Mouse (Mus musculus): ENCODE data around the gene Pum1. TPM values are rescaled to one million over a fixed set of nuclear protein-coding genes. Genes with fewer than 3 reads are reported as not detected.

The Pum1 gene
- polyA plus RNA-seq, 1 experiment from 2014 or later: 31.7 TPM

- Histone ChIP-seq H3K9ac (no peak overlapping the region), H3K4me2 (no peak overlapping the region), H3K9me3 (replicated peaks) (no peaks in the 10 kb centered on the region), H3K4me1 (replicated peaks) (no peaks in the 10 kb centered on the region), H3K4me3 (replicated peaks) (no peak overlapping the region), H3K27me3 (no peaks in the 10 kb centered on the region), H3K27ac (replicated peaks) (no peak overlapping the region), H3K36me3 (replicated peaks) (no peaks in the 10 kb centered on the region)
- no peak for ATAC-seq (ENCODE audit: insufficient read depth)
- 61% methylated on average over 8 of the region's 8 CpGs for WGBS (ENCODE audit: insufficient replicate concordance)
Measured at GRCm38 (mm10) chr4:130815860-130816259, 152.7 kb downstream of the Pum1 start.

GRCm38 (mm10) chr4:130819806-130820205 lies 156.7 kb downstream of the Pum1 start:
- Histone ChIP-seq H3K4me3 (replicated peaks) (no peak overlapping the region), H3K4me1 (replicated peaks) (no peaks in the 10 kb centered on the region), H3K36me3 (replicated peaks) (no peaks in the 10 kb centered on the region), H3K9ac (no peak overlapping the region), H3K27ac (replicated peaks) (no peak overlapping the region), H3K4me2 (no peak overlapping the region), H3K27me3 (no peaks in the 10 kb centered on the region), H3K9me3 (replicated peaks) (no peaks in the 10 kb centered on the region)
- no peak for ATAC-seq (ENCODE audit: insufficient read depth)
- 58% methylated on average over 3 of the region's 3 CpGs for WGBS (ENCODE audit: insufficient replicate concordance)

- Histone ChIP-seq H3K27me3 (no peaks in the 10 kb centered on the region), H3K27ac (replicated peaks) (no peak overlapping the region), H3K4me3 (replicated peaks) (no peak overlapping the region), H3K9ac (no peak overlapping the region), H3K9me3 (replicated peaks) (no peaks in the 10 kb centered on the region), H3K4me1 (replicated peaks) (no peaks in the 10 kb centered on the region), H3K36me3 (replicated peaks) (no peaks in the 10 kb centered on the region), H3K4me2 (no peak overlapping the region)
- 46% methylated on average over 7 of the region's 7 CpGs for WGBS (ENCODE audit: insufficient replicate concordance)
- no peak for ATAC-seq (ENCODE audit: insufficient read depth)
Measured at GRCm38 (mm10) chr4:130820594-130821255, 157.6 kb downstream of the Pum1 start.

- 26% methylated on average over 18 of the region's 18 CpGs for WGBS (ENCODE audit: insufficient replicate concordance)
Measured at GRCm38 (mm10) chr4:130828851-130829673, 165.9 kb downstream of the Pum1 start.

More at GRCm38 (mm10) chr4:130828851-130829673, 165.9 kb downstream of the Pum1 start:
- no peak overlapping the region for H3K27ac ChIP-seq (replicated peaks)
- no peaks in the 10 kb centered on the region for H3K4me1 ChIP-seq (replicated peaks)
- H3K4me2 ChIP-seq: no peak overlapping the region
- H3K4me3 ChIP-seq (replicated peaks): no peak overlapping the region
- no peaks in the 10 kb centered on the region for H3K27me3 ChIP-seq
- H3K9me3 ChIP-seq (replicated peaks): no peaks in the 10 kb centered on the region
- peak; percentile 51 for ATAC-seq (ENCODE audit: insufficient read depth)
- no peaks in the 10 kb centered on the region for H3K36me3 ChIP-seq (replicated peaks)
- no peak overlapping the region for H3K9ac ChIP-seq

Other genes with a start within 250 kb of the Pum1 start
- gene Nkain1, start 89.1 kb upstream of the Pum1 start, polyA plus RNA-seq (2015; fragmentation: Nextera tagmentation; extraction: Ambion mirVana): not detected in 2 replicates
- 10.1 and 11.6 TPM in 2 replicates for gene Sdc3, start 129.2 kb downstream of the Pum1 start, polyA plus RNA-seq (2015; fragmentation: Nextera tagmentation; extraction: Ambion mirVana)
- 80.7 and 81.0 TPM in 2 replicates for gene Laptm5, start 249.8 kb downstream of the Pum1 start, polyA plus RNA-seq (2015; fragmentation: Nextera tagmentation; extraction: Ambion mirVana)